Mouse (Mus musculus): ENCODE data around the gene Fxyd5. TPM values are rescaled to one million over a fixed set of nuclear protein-coding genes. Genes with fewer than 3 reads are reported as not detected.
A peak's percentile ranks its signal among the peaks of the same experiment; 100 is the strongest.

The Fxyd5 gene
- polyA plus RNA-seq, 2 experiments from 2014 or later = 1,918 to 1,991 TPM

GRCm38 (mm10) chr7:31039011-31039410 lies 3.3 kb downstream of the Fxyd5 start:
- no peak for ATAC-seq

- peak; percentile 37 for ATAC-seq
These were observed 4.6 kb downstream of the Fxyd5 start for GRCm38 (mm10) chr7:31037675-31038074.

GRCm38 (mm10) chr7:31036917-31037316 lies 5.4 kb downstream of the Fxyd5 start:
- ATAC-seq = peak; percentile 5

- no peak for ATAC-seq
These were observed 7.0 kb downstream of the Fxyd5 start for GRCm38 (mm10) chr7:31035291-31035690.

- peak; percentile 40 for ATAC-seq
These were observed 7.5 kb downstream of the Fxyd5 start for GRCm38 (mm10) chr7:31034789-31035188.

- ATAC-seq = peak; percentile 75
These were observed 8.7 kb downstream of the Fxyd5 start for GRCm38 (mm10) chr7:31033409-31034165.

- peak; percentile 18 for ATAC-seq
These were observed 10.6 kb downstream of the Fxyd5 start for GRCm38 (mm10) chr7:31031731-31032130.

- no peak for ATAC-seq
These were observed 11.6 kb downstream of the Fxyd5 start for GRCm38 (mm10) chr7:31030717-31031116.

GRCm38 (mm10) chr7:31028609-31029008 lies 13.7 kb downstream of the Fxyd5 start:
- no peak for ATAC-seq

GRCm38 (mm10) chr7:31017104-31017901 lies 25.0 kb downstream of the Fxyd5 start:
- no peak for ATAC-seq

GRCm38 (mm10) chr7:31012971-31013370 lies 29.3 kb downstream of the Fxyd5 start:
- ATAC-seq = no peak

- ATAC-seq = no peak
These were observed 33.4 kb downstream of the Fxyd5 start for GRCm38 (mm10) chr7:31008889-31009288.

GRCm38 (mm10) chr7:31008175-31008574 lies 34.1 kb downstream of the Fxyd5 start:
- ATAC-seq = no peak

GRCm38 (mm10) chr7:31007775-31008174 lies 34.5 kb downstream of the Fxyd5 start:
- ATAC-seq = no peak

GRCm38 (mm10) chr7:31002650-31003049 lies 39.6 kb downstream of the Fxyd5 start:
- ATAC-seq = peak; percentile 88

GRCm38 (mm10) chr7:31000505-31001020 lies 41.7 kb downstream of the Fxyd5 start:
- peak; percentile 66 for ATAC-seq

GRCm38 (mm10) chr7:30996491-30996890 lies 45.8 kb downstream of the Fxyd5 start:
- no peak for ATAC-seq

- ATAC-seq = no peak
These were observed 48.3 kb downstream of the Fxyd5 start for GRCm38 (mm10) chr7:30993986-30994385.

GRCm38 (mm10) chr7:30992148-30992547 lies 50.1 kb downstream of the Fxyd5 start:
- ATAC-seq = no peak

GRCm38 (mm10) chr7:30988519-30989162 lies 53.6 kb downstream of the Fxyd5 start:
- ATAC-seq = no peak

GRCm38 (mm10) chr7:30985357-30985756 lies 56.9 kb downstream of the Fxyd5 start:
- no peak for ATAC-seq

Measured in CD4-positive, CD25-positive, alpha-beta regulatory T cell, adult 4 months (primary cell).